Mouse (Mus musculus): ENCODE results near the gene Fars2. TPM values are rescaled to one million over a fixed set of nuclear protein-coding genes. Genes with fewer than 3 reads are reported as not detected.

Gene Fars2
- polyA plus RNA-seq, 2 experiments from 2014 or later: 27.9 to 29.3 TPM

- no peak for ATAC-seq
Measured at GRCm38 (mm10) chr13:36720297-36721017, 603.2 kb downstream of the Fars2 start.

DNA sequence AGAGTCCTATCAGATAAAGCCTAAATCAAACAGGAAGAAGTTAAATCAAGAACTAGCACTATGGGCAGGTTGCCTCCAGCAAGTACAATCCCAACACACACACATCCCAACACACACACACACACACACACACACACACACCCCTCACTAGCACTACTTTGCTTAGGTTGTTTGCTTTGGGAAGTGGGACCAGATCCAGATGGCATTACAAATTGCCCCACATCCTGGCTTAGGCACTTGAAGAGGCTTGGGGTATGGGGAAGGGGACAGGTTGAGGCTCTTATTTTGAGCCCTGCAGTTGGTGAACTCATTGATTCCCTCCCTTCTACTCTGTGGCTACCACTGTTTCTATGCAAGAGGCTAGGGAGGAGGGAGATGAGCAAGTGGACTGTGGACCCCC is 605.1 kb downstream of the Fars2 start:
- ATAC-seq: no peak

GRCm38 (mm10) chr13:36723726-36724300 is 606.6 kb downstream of the Fars2 start:
- no peak for ATAC-seq

DNA sequence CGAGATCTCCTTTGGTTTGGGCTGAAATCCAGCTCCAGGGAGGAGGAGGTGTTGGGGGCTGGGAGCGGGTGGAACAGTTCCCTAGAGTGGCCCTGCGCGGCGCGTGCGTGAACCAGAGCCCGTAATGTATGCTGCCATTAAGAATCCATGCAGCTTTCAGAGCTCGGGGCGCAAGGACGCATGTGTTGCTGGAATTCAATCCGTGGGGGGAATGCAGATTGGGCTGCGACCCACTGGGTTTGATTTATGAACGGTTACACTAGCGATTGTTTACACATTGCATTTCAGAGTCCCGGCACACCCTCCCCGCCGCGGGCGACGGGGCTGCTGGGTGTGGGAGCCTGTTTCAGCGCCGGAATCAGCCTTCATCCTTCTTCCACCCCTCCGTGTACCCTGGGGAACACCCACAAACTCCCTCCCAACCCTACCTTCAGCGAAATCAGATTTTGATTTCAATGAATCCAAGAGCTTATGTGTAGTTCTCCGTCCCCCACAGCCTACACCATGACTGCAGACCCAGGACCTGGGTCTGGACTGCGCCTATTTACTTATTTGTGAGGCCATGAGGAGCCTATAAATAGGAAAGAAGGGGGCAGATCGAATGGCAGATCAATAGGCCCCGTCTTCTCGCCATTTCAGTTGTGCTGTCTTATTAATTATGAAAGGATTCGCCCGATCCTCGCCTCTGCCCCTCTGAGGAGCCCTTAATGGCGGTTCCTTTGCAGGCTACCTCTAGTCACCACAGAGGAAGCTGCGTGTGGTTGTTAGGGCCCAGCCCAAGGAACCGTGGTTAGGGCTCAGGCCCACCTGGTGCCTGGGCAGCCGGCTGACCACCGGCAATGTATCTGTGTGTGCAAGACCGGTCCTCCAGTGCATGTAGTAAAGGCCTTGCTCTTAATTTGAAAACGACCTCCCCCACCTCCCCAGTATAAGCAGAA is 607.6 kb downstream of the Fars2 start:
- ATAC-seq: no peak

GRCm38 (mm10) chr13:36725881-36726280 is 608.7 kb downstream of the Fars2 start:
- ATAC-seq: no peak

GRCm38 (mm10) chr13:36726551-36726950 is 609.3 kb downstream of the Fars2 start:
- no peak for ATAC-seq

- peak; percentile 19 for ATAC-seq
Measured at GRCm38 (mm10) chr13:36726951-36727778, 610.0 kb downstream of the Fars2 start.

GRCm38 (mm10) chr13:36727779-36728470 is 610.7 kb downstream of the Fars2 start:
- ATAC-seq: no peak

GRCm38 (mm10) chr13:36728509-36728908 is 611.3 kb downstream of the Fars2 start:
- ATAC-seq: no peak

DNA sequence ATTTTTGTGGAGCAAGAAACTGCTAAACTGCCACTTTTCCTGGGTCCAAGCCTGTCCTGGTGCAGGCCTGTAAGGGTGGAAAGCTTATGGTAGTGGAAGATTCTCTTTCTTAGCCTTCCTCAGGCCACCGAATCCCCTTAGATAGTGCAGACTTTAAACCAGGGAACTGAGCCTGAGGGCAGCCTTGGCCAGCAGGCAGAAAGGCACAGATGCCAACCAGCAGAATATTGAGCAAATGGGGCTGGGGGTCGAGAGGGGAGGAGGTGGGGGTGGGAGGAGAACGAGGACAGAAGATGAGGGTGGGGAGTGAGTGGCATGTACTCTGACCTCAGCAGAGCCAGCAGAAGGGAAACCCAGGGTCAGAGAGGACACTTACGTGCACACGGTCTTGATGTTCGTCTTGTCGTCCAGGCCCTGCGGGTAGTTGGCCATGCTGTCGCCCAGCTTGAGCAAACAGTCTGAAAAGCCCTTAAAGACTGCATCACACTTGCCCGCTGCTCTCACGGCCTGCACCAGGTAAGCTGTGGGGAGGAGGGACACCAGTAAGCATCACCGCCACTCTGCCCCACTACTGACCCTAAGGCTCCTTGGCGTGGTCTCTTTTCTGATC is 612.6 kb downstream of the Fars2 start:
- no peak for ATAC-seq

DNA sequence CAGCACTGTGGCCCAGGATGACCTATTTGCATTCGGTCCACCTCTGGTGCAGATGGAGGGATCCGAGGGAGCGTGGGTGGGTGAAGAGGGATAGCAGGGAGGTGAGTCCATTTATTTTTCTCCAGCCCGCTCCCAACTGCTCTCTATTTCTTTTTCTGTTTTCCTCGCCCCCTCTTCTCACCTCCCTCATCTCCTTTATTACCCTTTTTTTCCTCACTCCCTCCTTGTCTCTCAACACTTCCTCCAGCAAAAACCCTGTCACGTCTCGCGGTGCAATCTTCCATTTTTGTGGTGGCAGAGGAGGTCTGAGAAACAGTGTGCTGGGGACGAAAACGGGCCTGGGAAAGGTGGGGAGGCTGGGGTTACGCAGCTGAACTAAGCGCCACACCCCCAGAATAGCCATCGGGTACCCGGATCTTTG is 613.1 kb downstream of the Fars2 start:
- no peak for ATAC-seq

GRCm38 (mm10) chr13:36731016-36731930 is 614.1 kb downstream of the Fars2 start:
- ATAC-seq: peak; percentile 47

GRCm38 (mm10) chr13:36731931-36732461 is 614.8 kb downstream of the Fars2 start:
- ATAC-seq: no peak

- no peak for ATAC-seq
Measured at GRCm38 (mm10) chr13:36732891-36733490, 615.8 kb downstream of the Fars2 start.

DNA sequence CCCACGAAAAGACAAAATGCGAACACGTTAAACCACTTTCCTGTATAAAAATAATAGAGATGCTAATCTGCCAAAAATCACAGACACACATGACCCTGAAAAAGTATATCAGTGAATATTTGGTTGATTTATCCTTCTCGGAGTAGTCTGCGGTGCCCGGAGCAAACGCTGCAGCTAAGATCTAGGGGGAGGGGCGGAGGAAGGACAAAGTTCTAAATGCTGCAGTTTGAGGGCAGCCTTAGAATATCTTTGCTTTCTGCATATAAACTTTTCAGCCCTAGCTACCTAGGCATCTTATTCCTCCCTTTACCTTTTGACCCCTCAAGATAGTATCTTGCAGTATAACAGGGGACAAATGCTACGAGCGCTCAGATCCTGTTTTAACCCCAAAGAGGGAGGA is 616.4 kb downstream of the Fars2 start:
- ATAC-seq: no peak

GRCm38 (mm10) chr13:36733989-36734690 is 616.9 kb downstream of the Fars2 start:
- ATAC-seq: no peak

- no peak for ATAC-seq
Measured at GRCm38 (mm10) chr13:36734731-36735571, 617.7 kb downstream of the Fars2 start, which contains the start of gene Nrn1. Gene Nrn1 (minus strand): TSS chr13:36735131.
